In the genomic region with DNA sequence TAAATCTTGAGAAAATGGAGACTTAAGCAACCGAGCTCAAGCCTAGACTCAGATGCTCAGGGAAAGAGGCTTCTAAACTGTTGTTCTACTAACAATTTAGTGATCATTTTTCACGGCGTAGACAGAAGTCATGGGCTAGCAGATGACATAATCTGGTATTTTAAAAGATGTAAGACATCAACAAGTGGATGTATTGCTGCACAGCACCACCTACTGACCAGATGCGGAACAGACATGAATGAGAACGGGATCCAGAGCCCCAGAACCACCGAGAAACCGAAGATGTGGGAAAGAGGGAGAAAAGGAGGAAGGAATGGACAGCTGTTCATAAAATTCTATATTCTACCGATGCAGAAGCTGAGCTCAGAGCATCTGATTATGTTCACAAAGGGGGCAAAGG, we compare ENCODE assay signal across 9 mouse cellular contexts.
DNase-seq lines count a peak whose midpoint lies in the region; ATAC-seq and TF ChIP-seq lines count a peak whose summit lies in the region.
"Had no signal": no experiment of that assay in that cellular context is flagged by ENCODE, and none has a peak within 500 bp of the region (broad histone marks: within the 10 kb centered on the region; RNA-seq: fewer than 3 reads in every experiment).

No protein-coding gene starts in this region.

- no peak for TF ChIP-seq POLR2A in thymus, adult 2 months (IDR thresholded peaks at IDR 0.05; ENCODE audit: control insufficient read depth, extremely low read depth, insufficient read depth, low read length, poor library complexity)

- H3K4me3 ChIP-seq in thymus, adult 2 months (ENCODE audit: control insufficient read depth, insufficient read depth, low read length), result no peak overlapping the region
- no peak overlapping the region for H3K4me3 ChIP-seq in limb, embryonic 11.5 days (ENCODE audit: low read depth, low read length)
- H3K4me3 ChIP-seq: heart, embryonic 13.5 days had no signal

- no peak overlapping the region for H3K27ac ChIP-seq in thymus, adult 2 months (ENCODE audit: control insufficient read depth, insufficient read depth, low read length)
- no peak overlapping the region for H3K27ac ChIP-seq in limb, embryonic 11.5 days (replicated peaks; ENCODE audit: low read depth, low read length)
- H3K27ac ChIP-seq: heart, embryonic 13.5 days had no signal

- H3K4me1 ChIP-seq in thymus, adult 2 months (replicated peaks; ENCODE audit: control insufficient read depth, insufficient read depth, low read length), result no peaks in the 10 kb centered on the region
- H3K4me1 ChIP-seq in limb, embryonic 11.5 days (ENCODE audit: control insufficient read depth, insufficient read depth, low read length), result 0 out of 2 replicates have a peak, but pooled peaks cover 3% of the 10 kb centered on the region
- H3K4me1 ChIP-seq: heart, embryonic 13.5 days had no signal

- H3K27me3 ChIP-seq in thymus, adult 2 months (ENCODE audit: control insufficient read depth, insufficient read depth, low read length), result no peaks in the 10 kb centered on the region
- H3K27me3 ChIP-seq in limb, embryonic 11.5 days (ENCODE audit: control insufficient read depth, insufficient read depth, low read length), result no peaks in the 10 kb centered on the region
- H3K27me3 ChIP-seq: heart, embryonic 13.5 days had no signal

- H3K9me3 ChIP-seq in limb, embryonic 11.5 days (ENCODE audit: control insufficient read depth, low read length), result no peaks in the 10 kb centered on the region
- H3K9me3 ChIP-seq: heart, embryonic 13.5 days had no signal

- H3K9ac ChIP-seq in limb, embryonic 11.5 days (ENCODE audit: low read length), result no peak overlapping the region
- H3K9ac ChIP-seq: heart, embryonic 13.5 days had no signal

- ATAC-seq in limb, embryonic 11.5 days (ENCODE audit: insufficient number of reproducible peaks, low FRiP score, low TSS enrichment, low read depth), result peak; percentile 25; the same call in 1 of the 2 replicates

- 7% methylated on average over 8 of the region's 8 CpGs for WGBS in thymus, adult 2 months
- 18% methylated on average over 8 of the region's 8 CpGs for WGBS in limb, embryonic 11.5 days

- no peaks in the 10 kb centered on the region for H3K36me3 ChIP-seq in thymus, adult 2 months (ENCODE audit: control insufficient read depth, insufficient read depth, low read length)
- no peaks in the 10 kb centered on the region for H3K36me3 ChIP-seq in limb, embryonic 11.5 days (ENCODE audit: control insufficient read depth, insufficient read depth, low read length)
- H3K36me3 ChIP-seq: heart, embryonic 13.5 days had no signal

- DNase-seq in thymus, adult 2 months, result peak; percentile 18
- no peak for DNase-seq in thymus, adult 18-20 months
- DNase-seq in cerebellum, adult 8-10 months, result peak; percentile 38
- DNase-seq in frontal cortex, postnatal 10 days (ENCODE audit: low spot score in 2 of 2), result peak; percentile 24 to 64
- DNase-seq in kidney, adult 8-10 months, result peak; percentile 37 to 79
- DNase-seq in limb, embryonic 11.5 days (ENCODE audit: low spot score), result peak; percentile 85
- DNase-seq in ovary, adult 18-20 months (ENCODE audit: low spot score), result peak; percentile 6
- peak; percentile 67 for DNase-seq in urinary bladder, postnatal 14 days (ENCODE audit: low spot score)

- no peak for TF ChIP-seq CTCF in thymus, adult 2 months (IDR thresholded peaks at IDR 0.05; ENCODE audit: borderline replicate concordance, control insufficient read depth, extremely low read depth, insufficient read depth, low read length, poor library complexity)

- no peak overlapping the region for H3K4me2 ChIP-seq in limb, embryonic 11.5 days (ENCODE audit: low read depth, severe bottlenecking)
- H3K4me2 ChIP-seq: heart, embryonic 13.5 days had no signal

Comparison
In these comparisons a context has a peak if more than half of its experiments do, and no peak if none do; other contexts are left out.
1. DNase-seq: peak in thymus, adult 2 months (single experiment), cerebellum, adult 8-10 months (single experiment), frontal cortex, postnatal 10 days (2 of 2), kidney, adult 8-10 months (2 of 2), limb, embryonic 11.5 days (single experiment), ovary, adult 18-20 months (single experiment) and urinary bladder, postnatal 14 days (single experiment); none in thymus, adult 18-20 months (0 of 2).